Mouse (Mus musculus) A20 (cell line): ENCODE measurements around the gene Itpr1.

ENCODE experiments used
- DNase-seq: peaks from one replicate; pipeline ENCODE4 v3.0.0-alpha.2; 2011; ENCODE audit warnings: low read depth, low spot score

Gene Itpr1

GRCm38 (mm10) chr6:108212881-108213295 is at the start of gene Itpr1:
Gene Itpr1, plus strand, starts transcription at chr6:108213096.
- DNase-seq, result peak; percentile 99

GRCm38 (mm10) chr6:108164935-108165334 is 48.0 kb upstream of the Itpr1 start:
- DNase-seq, result peak; percentile 76

DNA sequence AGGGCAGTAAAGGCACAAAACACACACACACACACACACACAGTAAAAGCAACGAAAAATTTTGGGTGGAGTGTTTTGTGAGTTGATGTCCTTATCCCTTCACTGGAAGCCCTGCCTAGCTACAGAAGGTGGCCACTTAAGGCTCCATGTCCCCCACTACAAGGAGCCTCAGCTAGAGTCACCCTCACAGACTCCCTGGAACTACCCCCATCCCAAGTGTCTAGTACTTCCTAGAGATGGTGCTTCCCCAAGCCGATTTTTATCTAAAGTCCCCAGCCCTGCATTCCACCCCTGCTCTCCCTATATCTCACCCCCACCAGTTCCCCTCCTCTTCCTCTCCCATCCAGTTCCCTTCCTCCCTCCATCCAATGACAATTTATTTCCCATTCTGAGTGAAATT is 47.3 kb upstream of the Itpr1 start:
- DNase-seq, result no peak

DNA sequence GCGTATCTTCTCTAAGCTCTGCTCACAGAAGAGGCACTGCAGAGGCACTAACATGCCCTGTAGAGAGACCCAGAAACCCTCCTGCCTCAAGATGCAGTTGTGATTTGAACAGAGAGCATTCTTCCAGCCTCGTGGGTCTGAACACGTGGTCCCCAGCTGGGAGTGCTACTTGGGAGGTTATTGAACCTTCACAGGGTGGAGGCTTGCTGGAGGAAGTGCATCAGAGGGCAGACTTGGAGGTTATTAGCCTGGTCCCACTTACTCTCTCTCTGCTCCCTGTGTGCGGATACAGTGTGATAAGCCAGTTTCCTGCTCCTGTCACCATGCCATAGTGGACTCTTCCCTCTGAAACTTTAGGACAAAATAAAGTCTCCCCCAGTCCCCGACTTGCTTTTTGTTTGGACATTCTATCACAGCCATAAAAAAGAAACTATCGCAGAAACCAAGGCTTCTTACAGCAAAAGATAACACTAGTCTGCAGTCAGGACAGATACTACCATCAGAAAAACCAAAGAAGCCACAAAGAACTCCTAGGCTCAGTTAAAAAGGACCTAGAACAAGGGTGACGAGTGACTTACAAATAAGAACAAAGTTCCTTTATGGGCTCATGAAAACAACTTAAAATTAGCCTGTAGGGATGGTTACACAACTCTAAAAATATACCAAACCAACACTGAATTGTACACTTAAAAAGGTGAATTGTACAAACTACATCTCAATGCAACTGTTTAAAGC is 44.8 kb upstream of the Itpr1 start:
- DNase-seq, result peak; percentile 15

DNA sequence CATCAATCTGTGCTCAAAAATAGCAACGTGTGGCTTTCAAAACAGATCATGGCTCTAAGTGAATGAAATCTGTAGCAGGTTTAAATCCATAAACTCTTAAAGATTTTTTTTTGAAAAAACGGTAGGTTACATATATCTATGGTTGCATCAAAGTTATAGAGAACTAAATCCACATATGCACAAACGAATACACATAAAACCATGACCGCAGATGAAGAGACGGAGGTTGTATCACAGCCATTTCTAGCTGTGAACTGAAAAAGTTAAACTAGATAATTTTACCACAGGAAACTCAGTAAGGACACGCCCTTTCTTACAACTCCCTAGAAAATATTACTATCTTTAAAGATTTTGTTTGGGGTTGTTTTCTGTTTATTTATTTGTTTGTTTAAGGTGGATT is 44.2 kb upstream of the Itpr1 start:
- no peak for DNase-seq

- no peak for DNase-seq
Measured at GRCm38 (mm10) chr6:108169466-108169865, 43.4 kb upstream of the Itpr1 start.

DNA sequence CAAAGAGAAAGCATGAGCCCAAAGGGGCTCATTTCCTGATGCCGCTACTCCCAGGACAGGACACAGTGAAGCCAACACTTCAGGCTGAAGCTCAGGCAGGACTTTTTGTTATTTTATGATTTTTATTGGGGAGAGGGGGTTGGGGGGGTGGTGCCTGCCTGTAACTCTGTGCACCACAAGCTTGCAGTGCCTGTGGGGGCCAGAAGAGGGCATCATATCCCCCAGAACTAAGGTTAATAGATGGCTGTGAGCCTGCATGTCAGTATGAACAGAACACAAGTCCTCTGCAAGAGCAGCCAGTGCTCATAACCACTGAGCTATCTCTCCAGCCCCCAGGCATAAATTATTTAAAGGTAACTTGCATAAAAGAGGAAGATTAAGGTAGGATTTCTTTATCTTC is 40.7 kb upstream of the Itpr1 start:
- peak; percentile 35 for DNase-seq

- no peak for DNase-seq
Measured at GRCm38 (mm10) chr6:108174181-108174580, 38.7 kb upstream of the Itpr1 start.

DNA sequence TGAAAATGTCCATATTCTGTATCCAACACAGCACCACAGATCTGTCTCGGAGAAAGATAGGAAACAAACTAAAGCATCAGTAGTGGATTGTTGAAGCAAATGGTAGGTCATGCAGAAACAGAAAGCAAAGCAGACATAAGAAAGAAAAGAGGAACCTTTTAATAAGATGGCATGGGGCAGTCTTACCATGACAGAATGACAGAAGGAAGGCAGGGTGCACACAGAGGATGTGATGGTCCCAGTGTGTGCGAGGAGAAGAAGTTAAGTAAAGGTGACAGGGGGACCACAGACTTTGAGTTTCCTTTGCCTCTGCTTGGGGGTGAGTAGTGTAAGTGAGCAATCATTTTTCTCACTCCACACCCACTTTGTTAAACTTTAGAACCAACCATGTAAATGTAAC is 33.8 kb upstream of the Itpr1 start:
- peak; percentile 38 for DNase-seq

DNA sequence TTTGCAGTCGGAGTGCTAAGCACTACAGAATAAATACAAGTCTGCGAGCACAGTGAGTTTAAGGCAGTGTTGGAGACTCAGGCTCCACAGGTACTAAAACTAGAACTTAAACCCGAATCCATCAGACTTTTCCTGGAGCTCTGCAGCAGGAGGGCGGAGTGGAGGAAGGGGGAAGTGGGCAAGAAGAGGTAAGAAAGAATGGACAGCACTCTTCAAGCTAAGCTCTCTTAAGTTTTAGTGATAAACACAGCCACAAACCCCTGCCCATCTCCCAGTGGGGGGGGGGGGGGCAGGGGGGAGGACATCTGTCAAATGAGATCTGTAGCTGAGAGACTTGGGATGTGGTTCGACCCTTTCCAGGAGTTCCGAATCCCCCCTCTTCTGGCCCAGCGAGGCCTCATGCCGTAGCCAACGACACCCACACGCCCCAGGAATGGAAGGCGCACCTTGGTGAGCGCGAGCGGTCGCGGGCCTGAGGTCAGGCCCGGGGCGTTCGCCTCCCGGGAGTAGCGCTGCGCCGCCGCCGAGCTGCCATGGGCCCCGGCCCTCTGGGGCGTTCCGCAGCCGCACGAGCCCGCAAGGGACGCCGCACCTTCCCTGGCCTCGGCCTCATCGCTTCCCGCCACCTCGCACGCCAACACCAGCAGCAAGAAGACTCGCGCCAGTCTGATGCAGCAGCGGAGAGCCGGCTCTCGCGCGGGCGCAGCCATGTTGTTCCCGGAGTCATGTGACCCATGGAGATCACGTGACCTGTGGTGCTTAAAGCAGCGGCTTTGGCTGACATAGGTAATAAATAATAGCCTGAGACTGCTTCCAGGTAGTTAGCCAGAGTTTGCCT is 27.8 kb upstream of the Itpr1 start, which contains the start of gene Sumf1:
Sumf1 (minus strand) TSS at position 736 of the 838 bp plus-strand sequence.
- peak; percentile 91 for DNase-seq

- no peak for DNase-seq
Measured at GRCm38 (mm10) chr6:108185685-108186009, 27.2 kb upstream of the Itpr1 start.

DNA sequence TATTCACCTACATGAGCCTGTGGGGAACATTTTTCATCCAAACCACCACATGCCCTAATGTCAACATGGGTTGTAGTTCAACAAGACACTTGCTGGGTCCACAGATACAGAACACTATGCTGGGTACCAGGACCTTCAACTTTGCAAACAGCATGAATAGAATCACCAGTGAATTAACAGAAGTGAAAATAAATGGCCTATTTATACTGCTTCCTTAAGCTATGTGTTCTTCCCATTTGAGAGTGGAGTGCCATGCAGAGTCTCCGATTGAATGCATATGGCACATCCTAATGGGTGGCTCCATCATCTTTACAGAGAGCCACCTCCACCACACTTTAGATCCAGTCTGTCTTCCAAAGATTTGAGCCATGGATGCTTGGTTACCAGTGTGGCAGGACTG is 22.2 kb upstream of the Itpr1 start:
- no peak for DNase-seq

GRCm38 (mm10) chr6:108192632-108193031 is 20.3 kb upstream of the Itpr1 start:
- no peak for DNase-seq

DNA sequence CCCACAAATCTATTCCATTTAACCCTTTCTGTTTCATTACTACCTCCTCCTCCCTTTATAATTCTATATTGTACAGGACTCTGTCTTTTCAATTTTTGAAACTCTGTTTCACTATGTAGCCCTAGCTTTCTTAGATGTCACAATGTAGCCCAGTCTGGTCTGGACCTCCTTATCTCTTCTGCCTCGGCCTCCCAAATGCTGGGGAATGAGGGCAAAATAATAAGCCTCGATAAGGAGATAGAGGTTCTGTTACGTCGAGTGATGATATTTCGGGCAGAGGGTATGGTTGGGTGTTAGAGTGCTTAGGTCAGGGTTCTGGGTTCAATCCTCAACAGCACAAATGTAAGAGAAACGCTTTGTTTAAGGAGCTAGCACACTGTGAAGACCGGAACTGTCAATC is 16.2 kb upstream of the Itpr1 start:
- no peak for DNase-seq

GRCm38 (mm10) chr6:108197117-108197516 is 15.8 kb upstream of the Itpr1 start:
- DNase-seq, result peak; percentile 84

GRCm38 (mm10) chr6:108198286-108198685 is 14.6 kb upstream of the Itpr1 start:
- no peak for DNase-seq

DNA sequence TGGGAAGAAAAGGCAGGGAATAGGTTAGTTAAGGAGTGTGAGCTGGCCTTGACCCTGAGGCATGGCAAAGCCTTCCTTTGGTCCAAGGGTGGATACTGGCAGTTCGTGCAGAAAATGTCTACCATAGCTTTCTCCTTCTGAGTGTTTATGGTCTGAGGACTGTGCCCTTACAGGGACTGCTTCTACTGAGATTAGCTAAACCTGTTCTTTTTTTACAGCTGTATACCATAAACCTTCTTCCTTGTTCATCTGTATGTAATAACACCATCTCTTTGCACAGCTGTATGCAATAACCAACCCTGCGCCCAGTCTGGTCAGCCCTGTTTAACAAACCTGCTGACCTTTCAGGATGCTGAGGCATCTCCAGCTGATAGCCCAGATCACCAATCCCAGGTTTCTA is 8.6 kb upstream of the Itpr1 start:
- DNase-seq, result no peak

DNA sequence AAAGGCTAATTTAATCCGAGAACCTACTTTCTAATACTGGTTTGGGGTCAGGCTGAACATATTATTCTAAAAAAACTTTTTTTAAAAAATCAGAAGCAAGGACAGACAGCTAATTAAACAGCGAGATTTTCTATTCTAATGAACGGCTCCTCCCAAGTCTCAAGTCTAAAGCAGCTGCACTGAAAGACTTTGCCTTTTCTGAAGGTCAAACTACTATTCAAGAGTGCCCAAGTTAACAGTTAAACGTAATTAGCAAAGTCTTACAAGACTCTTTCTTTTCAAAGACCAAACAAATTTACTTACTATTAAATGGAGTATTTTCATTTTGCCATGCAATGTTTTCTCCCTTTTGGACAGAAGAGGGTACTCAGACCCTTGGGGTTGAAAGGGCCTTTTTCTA is 6.8 kb upstream of the Itpr1 start:
- DNase-seq, result no peak

DNA sequence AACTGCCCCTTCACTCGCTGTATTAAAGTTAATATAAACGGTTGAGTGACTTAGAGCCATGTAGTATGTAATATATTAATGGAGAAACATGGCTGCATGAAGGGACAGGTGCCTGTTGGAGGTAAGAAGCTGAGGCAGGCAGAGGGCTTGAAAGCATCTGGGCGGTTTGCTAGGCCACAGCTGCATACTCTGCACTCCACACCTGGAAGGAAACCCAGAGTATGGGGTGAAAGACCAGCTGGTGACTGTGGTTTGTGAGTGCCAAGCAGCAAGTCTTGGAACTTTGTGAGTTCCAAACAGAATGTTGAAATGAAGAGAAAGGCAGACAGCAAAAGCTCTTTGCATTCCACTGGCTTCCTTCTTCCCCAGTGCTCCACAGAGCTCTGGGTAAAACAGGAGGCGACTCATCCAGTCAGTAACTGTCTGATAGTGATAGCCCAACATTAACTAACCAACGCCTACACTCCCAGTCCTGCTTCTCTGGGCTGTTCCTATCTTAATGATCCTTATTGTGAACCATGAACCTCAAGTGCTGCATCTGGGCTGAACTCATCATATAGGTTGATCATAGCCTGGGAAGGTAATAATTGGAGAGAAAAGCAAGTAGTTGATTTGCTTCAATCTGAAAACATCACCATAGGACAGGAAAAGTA is 5.9 kb upstream of the Itpr1 start:
- DNase-seq, result peak; percentile 36

GRCm38 (mm10) chr6:108211896-108212880 is 708 bp upstream of the Itpr1 start:
- no peak for DNase-seq
